Mouse (Mus musculus) midbrain, embryonic 12.5 days (tissue): ENCODE measurements around the gene Gga3. TPM values are rescaled to one million over a fixed set of nuclear protein-coding genes. Genes with fewer than 3 reads are reported as not detected.

Experiments
- ATAC-seq: fragments of 200-750 bp; cut with Nextera tagmentation; 2 replicates; pipeline ENCODE4 v1.8.0; 2017; ENCODE audit warnings: low read depth, moderate TSS enrichment, moderate library complexity; ENCODE audit not compliant: low FRiP score
- H3K27ac ChIP-seq: fragments of 300-500 bp; sonication (generic); replicated peaks from 2 replicates; pipeline ENCODE4 v1.5.1; 2016; ENCODE audit warnings: mild to moderate bottlenecking
- H3K27me3 ChIP-seq: fragments of 300-500 bp; sonication (generic); 2 replicates; pipeline ENCODE4 v1.6.1; 2016; ENCODE audit warnings: mild to moderate bottlenecking
- H3K36me3 ChIP-seq: fragments of 300-500 bp; sonication (generic); 2 replicates; pipeline ENCODE4 v1.6.1; 2016
- H3K4me1 ChIP-seq: fragments of 300-500 bp; sonication (generic); 2 replicates; pipeline ENCODE4 v1.6.1; 2016
- H3K4me2 ChIP-seq: fragments of 300-500 bp; sonication (generic); replicated peaks from 2 replicates; pipeline ENCODE4 v1.6.1; 2016; ENCODE audit warnings: mild to moderate bottlenecking, moderate library complexity
- H3K4me3 ChIP-seq: fragments of 300-500 bp; sonication (generic); 2 replicates; pipeline ENCODE4 v1.5.1; 2016; ENCODE audit warnings: mild to moderate bottlenecking
- H3K9ac ChIP-seq: fragments of 300-500 bp; sonication (generic); replicated peaks from 2 replicates; pipeline ENCODE4 v1.6.1; 2016; ENCODE audit warnings: mild to moderate bottlenecking, moderate library complexity
- H3K9me3 ChIP-seq: fragments of 300-500 bp; sonication (generic); 2 replicates; pipeline ENCODE4 v1.6.1; 2016; ENCODE audit warnings: mild to moderate bottlenecking
- WGBS: fragments of 180-500 bp; shearing (Covaris S2); methylation state at CpG from one replicate; pipeline ENCODE4 v1.1.7; 2016; 5-methylcytosine and 5-hydroxymethylcytosine counted together
- polyA plus RNA-seq: library from polyadenylated mRNA; unstranded; fragments of >200 nt; fragmentation: Nextera tagmentation; extraction: Ambion mirVana; gene quantifications from 2 replicates; pipeline ENCODE4 v1.2.1, GENCODE M21; 2016

The Gga3 gene
- polyA plus RNA-seq, 1 experiment from 2014 or later, result 34.6 TPM

- H3K4me3 ChIP-seq, result no peak overlapping the region
- no peak overlapping the region for H3K27ac ChIP-seq
- H3K27me3 ChIP-seq, result no peaks in the 10 kb centered on the region
- no peak for ATAC-seq
- H3K9me3 ChIP-seq, result no peaks in the 10 kb centered on the region
- no peaks in the 10 kb centered on the region for H3K4me1 ChIP-seq
- H3K36me3 ChIP-seq, result peaks cover 20% of the 10 kb centered on the region
- no peak overlapping the region for H3K4me2 ChIP-seq
- whole genome bisulfite sequencing, result 86% methylated on average over 3 of the region's 4 CpGs
- no peak overlapping the region for H3K9ac ChIP-seq
These were observed 36.5 kb upstream of the Gga3 start for GRCm38 (mm10) chr11:115640311-115640828.

- WGBS, result 92% methylated on average over 4 of the region's 4 CpGs
- no peak overlapping the region for H3K27ac ChIP-seq
- no peak for ATAC-seq
- no peaks in the 10 kb centered on the region for H3K4me1 ChIP-seq
- peaks cover 14% of the 10 kb centered on the region for H3K36me3 ChIP-seq
- no peak overlapping the region for H3K4me3 ChIP-seq
- H3K9ac ChIP-seq, result no peak overlapping the region
- H3K4me2 ChIP-seq, result no peak overlapping the region
- no peaks in the 10 kb centered on the region for H3K27me3 ChIP-seq
- H3K9me3 ChIP-seq, result no peaks in the 10 kb centered on the region
These were observed 35.7 kb upstream of the Gga3 start for GRCm38 (mm10) chr11:115639540-115639939.

- no peaks in the 10 kb centered on the region for H3K4me1 ChIP-seq
- ATAC-seq, result no peak
- no peak overlapping the region for H3K27ac ChIP-seq
- no peak overlapping the region for H3K9ac ChIP-seq
- H3K36me3 ChIP-seq, result peaks cover 9% of the 10 kb centered on the region; the same call in 1 of the 2 replicates
- 82% methylated on average over 5 of the region's 5 CpGs for WGBS
- H3K4me2 ChIP-seq, result no peak overlapping the region
- H3K9me3 ChIP-seq, result no peaks in the 10 kb centered on the region
- no peak overlapping the region for H3K4me3 ChIP-seq
- H3K27me3 ChIP-seq, result no peaks in the 10 kb centered on the region
These were observed 34.9 kb upstream of the Gga3 start for GRCm38 (mm10) chr11:115638498-115639409.

- WGBS, result 84% methylated on average over 3 of the region's 3 CpGs
- Histone ChIP-seq H3K4me3 (no peak overlapping the region), H3K36me3 (no peaks in the 10 kb centered on the region), H3K27me3 (no peaks in the 10 kb centered on the region), H3K9ac (no peak overlapping the region), H3K9me3 (no peaks in the 10 kb centered on the region), H3K4me2 (no peak overlapping the region), H3K4me1 (no peaks in the 10 kb centered on the region), H3K27ac (no peak overlapping the region)
- no peak for ATAC-seq
These were observed 33.1 kb upstream of the Gga3 start for GRCm38 (mm10) chr11:115636960-115637359.

GRCm38 (mm10) chr11:115635484-115635883, 31.6 kb upstream of the Gga3 start:
- 80% methylated on average over 8 of the region's 8 CpGs for WGBS
- no peaks in the 10 kb centered on the region for H3K9me3 ChIP-seq
- no peaks in the 10 kb centered on the region for H3K36me3 ChIP-seq
- no peak overlapping the region for H3K27ac ChIP-seq
- no peak overlapping the region for H3K4me3 ChIP-seq
- H3K4me2 ChIP-seq, result no peak overlapping the region
- no peaks in the 10 kb centered on the region for H3K4me1 ChIP-seq
- no peaks in the 10 kb centered on the region for H3K27me3 ChIP-seq
- H3K9ac ChIP-seq, result no peak overlapping the region
- no peak for ATAC-seq

DNA sequence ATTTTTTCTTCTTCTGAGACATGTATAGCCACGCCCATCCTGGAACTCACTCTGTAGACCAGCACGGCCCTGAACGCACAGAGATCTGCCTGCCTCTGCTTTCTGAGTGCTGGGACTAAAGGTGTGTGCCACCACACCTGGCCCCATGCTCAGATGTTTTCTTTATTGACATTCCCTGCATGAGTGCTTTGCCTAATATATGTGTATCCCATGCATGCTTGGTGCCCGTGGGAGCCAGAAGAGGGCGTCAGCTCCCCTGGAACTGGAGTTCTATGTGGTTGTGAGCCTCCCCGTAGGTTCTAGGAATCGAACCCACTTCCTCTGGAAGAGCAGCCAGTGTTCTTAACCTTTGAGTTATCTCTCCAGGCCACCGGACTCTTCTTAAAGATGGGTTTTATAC, 31.2 kb upstream of the Gga3 start:
- Histone ChIP-seq H3K36me3 (no peaks in the 10 kb centered on the region), H3K4me3 (no peak overlapping the region), H3K27ac (no peak overlapping the region), H3K4me1 (no peaks in the 10 kb centered on the region), H3K27me3 (no peaks in the 10 kb centered on the region), H3K9me3 (no peaks in the 10 kb centered on the region), H3K9ac (no peak overlapping the region), H3K4me2 (no peak overlapping the region)
- WGBS, result 91% methylated on average over 8 of the region's 8 CpGs
- no peak for ATAC-seq

DNA sequence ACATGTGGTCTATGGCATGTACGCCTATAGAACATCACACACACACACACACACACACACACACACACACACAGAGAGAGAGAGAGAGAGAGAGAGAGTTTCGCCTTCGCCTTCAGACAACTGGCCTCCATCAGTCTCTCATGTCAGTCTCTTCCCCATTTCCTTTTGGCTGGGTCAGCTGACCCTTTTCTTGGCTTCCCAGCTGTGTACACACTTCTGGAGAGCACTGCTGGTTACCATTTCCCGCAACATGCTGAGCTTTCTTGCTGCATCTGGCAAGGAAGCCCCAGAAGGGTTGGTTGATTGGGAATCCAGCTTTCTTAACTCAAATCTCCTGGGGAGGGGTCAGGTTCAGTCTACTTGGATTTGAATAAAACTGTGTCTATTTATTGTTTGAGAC, 30.3 kb upstream of the Gga3 start:
- no peaks in the 10 kb centered on the region for H3K9me3 ChIP-seq
- ATAC-seq, result no peak
- no peak overlapping the region for H3K4me2 ChIP-seq
- H3K27ac ChIP-seq, result no peak overlapping the region
- WGBS, result 77% methylated on average over 4 of the region's 4 CpGs
- no peaks in the 10 kb centered on the region for H3K27me3 ChIP-seq
- H3K4me1 ChIP-seq, result no peaks in the 10 kb centered on the region
- H3K9ac ChIP-seq, result no peak overlapping the region
- no peaks in the 10 kb centered on the region for H3K36me3 ChIP-seq
- no peak overlapping the region for H3K4me3 ChIP-seq

DNA sequence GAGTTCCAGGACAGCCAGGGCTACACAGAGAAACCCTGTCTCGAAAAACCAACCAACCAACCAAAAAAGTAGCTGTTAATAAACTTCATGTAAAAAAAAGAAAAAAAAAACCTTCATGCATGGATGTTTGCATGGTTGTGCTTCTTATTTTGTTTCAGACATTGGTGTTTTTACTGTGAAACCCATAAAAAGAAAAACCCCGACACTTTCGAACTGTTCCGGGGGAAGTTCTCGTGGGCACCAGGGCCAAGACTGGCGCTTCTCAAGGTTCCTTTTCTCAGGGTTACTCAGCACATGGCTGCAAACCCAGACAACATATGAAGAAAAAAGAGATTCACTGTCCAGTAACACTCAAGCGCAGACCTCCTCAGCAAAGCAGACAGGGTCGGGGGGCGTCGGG, 29.0 kb upstream of the Gga3 start:
- peaks cover 2% of the 10 kb centered on the region; the same call in 1 of the 2 replicates for H3K4me1 ChIP-seq
- 91% methylated on average over 10 of the region's 10 CpGs for WGBS
- no peak for ATAC-seq

DNA sequence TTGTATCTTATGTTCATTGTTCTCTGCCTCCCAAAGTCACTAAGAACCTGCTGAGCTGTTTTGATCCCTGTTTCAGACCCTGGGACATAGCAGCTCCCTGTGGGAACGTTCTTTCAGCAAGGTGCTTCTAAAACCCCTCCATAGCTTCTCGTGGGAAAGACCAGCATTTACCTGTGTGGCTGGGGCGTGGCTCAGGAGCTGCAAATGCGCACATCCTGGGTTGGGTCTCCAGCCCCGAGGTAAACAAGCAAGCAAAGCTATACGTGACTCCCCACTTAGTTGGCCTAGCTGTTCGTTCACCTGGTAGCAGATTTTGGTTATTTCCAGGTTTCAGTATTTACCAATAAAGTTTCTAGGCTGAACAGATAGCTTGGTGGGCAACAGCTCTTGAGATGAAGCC, 28.4 kb upstream of the Gga3 start:
- H3K9me3 ChIP-seq, result no peaks in the 10 kb centered on the region
- WGBS, result 76% methylated on average over 7 of the region's 7 CpGs
- no peak overlapping the region for H3K27ac ChIP-seq
- no peak for ATAC-seq
- no peaks in the 10 kb centered on the region for H3K27me3 ChIP-seq
- H3K36me3 ChIP-seq, result no peaks in the 10 kb centered on the region
- no peak overlapping the region for H3K4me2 ChIP-seq
- no peak overlapping the region for H3K4me3 ChIP-seq
- H3K4me1 ChIP-seq, result peaks cover 6% of the 10 kb centered on the region
- no peak overlapping the region for H3K9ac ChIP-seq

More for the DNA sequence above, 29.0 kb upstream of the Gga3 start:
- Histone ChIP-seq H3K36me3 (no peaks in the 10 kb centered on the region), H3K27ac (no peak overlapping the region), H3K4me2 (no peak overlapping the region), H3K4me3 (no peak overlapping the region), H3K9ac (no peak overlapping the region), H3K9me3 (no peaks in the 10 kb centered on the region), H3K27me3 (no peaks in the 10 kb centered on the region)

GRCm38 (mm10) chr11:115631505-115631890, 27.6 kb upstream of the Gga3 start:
- Histone ChIP-seq H3K9me3 (no peaks in the 10 kb centered on the region), H3K4me1 (peaks cover 12% of the 10 kb centered on the region), H3K9ac (no peak overlapping the region), H3K27ac (no peak overlapping the region), H3K4me3 (no peak overlapping the region), H3K27me3 (no peaks in the 10 kb centered on the region), H3K36me3 (no peaks in the 10 kb centered on the region), H3K4me2 (no peak overlapping the region)
- ATAC-seq, result no peak
- 24% methylated on average over 3 of the region's 3 CpGs for WGBS

DNA sequence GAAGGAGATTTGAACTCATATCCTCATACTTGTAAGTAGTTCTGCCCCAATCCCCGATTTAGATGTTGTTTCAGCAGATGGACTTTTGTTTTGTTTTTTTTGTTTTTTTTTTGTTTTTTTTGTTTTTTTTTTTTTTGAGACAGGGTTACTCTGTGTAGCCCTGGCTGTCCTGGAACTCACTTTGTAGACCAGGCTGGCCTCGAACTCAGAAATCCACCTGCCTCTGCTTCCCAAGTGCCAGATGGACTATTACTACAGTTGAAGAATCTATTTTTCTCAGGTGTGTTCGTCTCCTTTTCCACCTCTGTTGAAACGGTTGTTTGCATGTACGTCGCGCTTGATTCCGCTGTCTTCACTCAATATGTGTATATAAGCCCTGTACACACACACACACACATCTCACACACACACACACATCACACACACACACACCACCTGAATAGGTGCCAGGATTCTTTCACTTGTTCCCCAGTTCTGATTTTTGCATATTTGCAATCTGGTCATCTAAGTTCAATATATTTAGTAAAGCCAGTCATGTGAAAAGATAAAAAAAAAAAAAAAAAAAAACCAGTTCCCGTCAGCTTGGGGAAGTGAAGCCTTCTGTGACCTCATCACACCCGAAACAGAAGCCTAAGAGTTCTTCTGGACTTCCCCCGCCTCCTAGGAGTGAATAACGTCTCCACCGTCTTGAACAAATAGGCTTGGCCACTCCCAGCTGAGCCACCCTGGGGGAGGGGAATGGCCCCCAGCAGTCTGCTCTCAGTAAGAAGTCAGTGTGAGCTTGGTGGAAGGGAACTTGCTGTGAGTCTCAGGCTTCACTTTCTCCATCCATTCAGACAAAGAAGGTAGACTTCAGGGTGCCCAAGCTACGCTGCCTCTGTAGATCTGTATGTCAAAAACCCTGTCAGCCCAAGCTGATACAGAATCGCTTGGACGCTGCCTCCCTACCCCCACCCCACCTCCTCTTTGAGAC, 27.0 kb upstream of the Gga3 start:
- H3K4me2 ChIP-seq, result no peak overlapping the region
- H3K36me3 ChIP-seq, result no peaks in the 10 kb centered on the region
- no peak overlapping the region for H3K27ac ChIP-seq
- H3K4me1 ChIP-seq, result peaks cover 16% of the 10 kb centered on the region
- no peak overlapping the region for H3K9ac ChIP-seq
- H3K27me3 ChIP-seq, result no peaks in the 10 kb centered on the region
- 50% methylated on average over 16 of the region's 16 CpGs for WGBS
- H3K9me3 ChIP-seq, result no peaks in the 10 kb centered on the region
- ATAC-seq, result no peak
- H3K4me3 ChIP-seq, result no peak overlapping the region
